Mouse (Mus musculus): ENCODE measurements around the gene Slc43a2.

- TF ChIP-seq CTCF (IDR thresholded peaks at IDR 0.05; ENCODE audit: low read depth), result no peak
- no peak for TF ChIP-seq EP300 (optimal IDR thresholded peaks at IDR 0.05)
Observed at GRCm38 (mm10) chr11:75574378-75575123, 43.1 kb downstream of the Slc43a2 start.

Measured in stomach, postnatal 0 days (tissue).